In genomic region chr12:112130161-112130860, GRCm38 (mm10) we compare ENCODE assay signal across 8 mouse cellular contexts. TPM values are rescaled to one million over a fixed set of nuclear protein-coding genes. Genes with fewer than 3 reads are reported as not detected.
A peak's percentile ranks its signal among the peaks of the same experiment; 100 is the strongest.
DNase-seq lines count a peak whose midpoint lies in the region; ATAC-seq and TF ChIP-seq lines count a peak whose summit lies in the region.

No protein-coding gene starts in this region.

- 2% methylated on average over 77 of the region's 79 CpGs for WGBS in cerebellum, adult 2 months
- WGBS in heart, embryonic 14.5 days: 1% methylated on average over 70 of the region's 79 CpGs
- WGBS in kidney, embryonic 16.5 days: under 1% methylated on average over 63 of the region's 79 CpGs

- no peak overlapping the region for H3K27ac ChIP-seq in cerebellum, adult 2 months (ENCODE audit: insufficient read depth, low read length)
- no peak overlapping the region for H3K27ac ChIP-seq in heart, embryonic 14.5 days (replicated peaks in 1 of 2; ENCODE audit: control insufficient read depth in 1 of 2, insufficient read depth in 1 of 2, low read depth in 2 of 2, low read length in 2 of 2)
- peak overlapping the region; percentile 93 for H3K27ac ChIP-seq in kidney, embryonic 16.5 days (ENCODE audit: low read length)

- peaks cover 6% of the 10 kb centered on the region for H3K27me3 ChIP-seq in cerebellum, adult 2 months (ENCODE audit: control insufficient read depth, insufficient read depth, low read length)
- H3K27me3 ChIP-seq in heart, embryonic 14.5 days (ENCODE audit: control insufficient read depth, insufficient read depth, low read length): peaks cover 45% of the 10 kb centered on the region
- peaks cover 37% of the 10 kb centered on the region for H3K27me3 ChIP-seq in kidney, embryonic 16.5 days (ENCODE audit: insufficient read depth, low read length)

- no peak for TF ChIP-seq CTCF in cerebellum, adult 2 months (IDR thresholded peaks at IDR 0.05; ENCODE audit: borderline replicate concordance, insufficient read depth, low read depth, low read length)

- peak overlapping the region; percentile 81 for H3K9ac ChIP-seq in heart, embryonic 14.5 days (ENCODE audit: low read length)
- H3K9ac ChIP-seq in kidney, embryonic 16.5 days (replicated peaks; ENCODE audit: low read length): peak overlapping the region; percentile 76

- peak overlapping the region; percentile 97 for H3K4me2 ChIP-seq in heart, embryonic 14.5 days (ENCODE audit: low read length)
- H3K4me2 ChIP-seq in kidney, embryonic 16.5 days (replicated peaks; ENCODE audit: low read depth, low read length): peak overlapping the region; percentile 80

- ATAC-seq in heart, embryonic 14.5 days (ENCODE audit: insufficient number of reproducible peaks, insufficient read depth, low FRiP score, low read depth): peak; percentile 42; the same call in 1 of the 2 replicates
- ATAC-seq in kidney, embryonic 16.5 days (ENCODE audit: low FRiP score, low TSS enrichment): peak; percentile 86

- no peaks in the 10 kb centered on the region for H3K4me1 ChIP-seq in cerebellum, adult 2 months (ENCODE audit: control insufficient read depth, insufficient read depth, low read length)
- H3K4me1 ChIP-seq in heart, embryonic 14.5 days (ENCODE audit: control insufficient read depth in 2 of 2, insufficient read depth in 2 of 2, low read length in 2 of 2): peaks cover 3 to 6% of the 10 kb centered on the region in 2 experiments; a peak in 2 of 4 replicates
- H3K4me1 ChIP-seq in kidney, embryonic 16.5 days (ENCODE audit: insufficient read depth, low read length): peaks cover 21% of the 10 kb centered on the region

- no peak for DNase-seq in cerebellum, adult 2 months
- DNase-seq in cerebellum, adult 18-20 months: no peak
- DNase-seq in embryo, embryonic 9.5 days (ENCODE audit: extremely low spot score): peak; percentile 54
- DNase-seq in lung, postnatal 14 days: peak; percentile 77
- DNase-seq in ovary, postnatal 36 days (ENCODE audit: low spot score): peak; percentile 73
- no peak for DNase-seq in cerebellum, adult 11 months

- no peaks in the 10 kb centered on the region for H3K9me3 ChIP-seq in heart, embryonic 14.5 days (ENCODE audit: control insufficient read depth, low read length)
- no peaks in the 10 kb centered on the region for H3K9me3 ChIP-seq in kidney, embryonic 16.5 days (ENCODE audit: low read length)

- peak overlapping the region; percentile 20 for H3K4me3 ChIP-seq in cerebellum, adult 2 months (replicated peaks; ENCODE audit: insufficient read depth, low read depth, low read length)
- H3K4me3 ChIP-seq in heart, embryonic 14.5 days (ENCODE audit: control insufficient read depth in 1 of 2, insufficient read depth in 1 of 2, low read depth in 1 of 2, low read length in 2 of 2): peak overlapping the region; percentile 83 to 87
- peak overlapping the region; percentile 77 for H3K4me3 ChIP-seq in kidney, embryonic 16.5 days (ENCODE audit: low read length)

- no peak for TF ChIP-seq POLR2A in cerebellum, adult 2 months (IDR thresholded peaks at IDR 0.05; ENCODE audit: borderline replicate concordance, insufficient read depth, low read length)

- no peaks in the 10 kb centered on the region for H3K36me3 ChIP-seq in heart, embryonic 14.5 days (ENCODE audit: control insufficient read depth, insufficient read depth, low read length)
- no peaks in the 10 kb centered on the region for H3K36me3 ChIP-seq in kidney, embryonic 16.5 days (ENCODE audit: insufficient read depth, low read length)

RNA-seq across cellular contexts. Expression of gene Kif26a, which starts 15.7 kb away (rescaled TPM):
- 2.4 TPM in 2 replicates for polyA plus RNA-seq in cerebellum, adult 2 months (2012; rRNA removed)
- 1.7 and 1.9 TPM in 2 replicates for polyA plus RNA-seq in heart, embryonic 14.5 days (2014; fragmentation: Nextera tagmentation; extraction: Ambion mirVana)
- polyA plus RNA-seq in kidney, embryonic 16.5 days (2015; fragmentation: Nextera tagmentation; extraction: Ambion mirVana): 3.8 and 4.4 TPM in 2 replicates

RNA-seq across cellular contexts. Expression of gene Aspg, which starts 23.8 kb away (rescaled TPM):
- 2.5 and 3.2 TPM in 2 replicates for polyA plus RNA-seq in cerebellum, adult 2 months (2012; rRNA removed)
- polyA plus RNA-seq in heart, embryonic 14.5 days (2014; fragmentation: Nextera tagmentation; extraction: Ambion mirVana): 0.15 TPM in 1 of 2 replicates, not detected in the other
- 3.7 TPM in 2 replicates for polyA plus RNA-seq in kidney, embryonic 16.5 days (2015; fragmentation: Nextera tagmentation; extraction: Ambion mirVana)

Comparison
In these comparisons a context has a peak if more than half of its experiments do, and no peak if none do; other contexts are left out.
1. DNase-seq: peak in embryo, embryonic 9.5 days (single experiment), lung, postnatal 14 days (single experiment) and ovary, postnatal 36 days (single experiment); none in cerebellum, adult 2 months (0 of 2), cerebellum, adult 18-20 months (0 of 2) and cerebellum, adult 11 months (single experiment).
2. H3K4me3 ChIP-seq: peak in every context shown above with its lines; median percentile 85 in heart, embryonic 14.5 days; 77 in kidney, embryonic 16.5 days; 20 in cerebellum, adult 2 months.